ENCODE assay signal across 8 mouse cellular contexts in genomic region chr11:78188331-78189233, GRCm38 (mm10). TPM values are rescaled to one million over a fixed set of nuclear protein-coding genes. Genes with fewer than 3 reads are reported as not detected.
DNase-seq lines count a peak whose midpoint lies in the region; ATAC-seq and TF ChIP-seq lines count a peak whose summit lies in the region.

Gene Rab34 (plus strand): TSS chr11:78188430.

- WGBS in forebrain, embryonic 12.5 days = 1% methylated on average over 77 of the region's 80 CpGs
- under 1% methylated on average over 80 of the region's 80 CpGs for WGBS in heart, embryonic 14.5 days
- WGBS in kidney, embryonic 16.5 days = under 1% methylated on average over 78 of the region's 80 CpGs
- whole genome bisulfite sequencing in liver, embryonic 11.5 days = 2% methylated on average over 80 of the region's 80 CpGs

- H3K4me1 ChIP-seq in forebrain, embryonic 12.5 days = peaks cover 23% of the 10 kb centered on the region
- H3K4me1 ChIP-seq in heart, embryonic 14.5 days (ENCODE audit: control insufficient read depth in 2 of 2, insufficient read depth in 2 of 2, low read length in 2 of 2) = peaks cover 4 to 15% of the 10 kb centered on the region in 2 experiments; a peak in 3 of 4 replicates
- peaks cover 27% of the 10 kb centered on the region for H3K4me1 ChIP-seq in kidney, embryonic 16.5 days (ENCODE audit: insufficient read depth, low read length)
- H3K4me1 ChIP-seq in liver, embryonic 11.5 days (replicated peaks; ENCODE audit: control insufficient read depth, insufficient read depth, low read length) = peaks cover 13% of the 10 kb centered on the region

- H3K36me3 ChIP-seq in forebrain, embryonic 12.5 days (replicated peaks) = peaks cover 30% of the 10 kb centered on the region
- peaks cover 27% of the 10 kb centered on the region for H3K36me3 ChIP-seq in heart, embryonic 14.5 days (ENCODE audit: control insufficient read depth, insufficient read depth, low read length)
- peaks cover 21% of the 10 kb centered on the region for H3K36me3 ChIP-seq in kidney, embryonic 16.5 days (ENCODE audit: insufficient read depth, low read length)
- peaks cover 4% of the 10 kb centered on the region; the same call in 1 of the 2 replicates for H3K36me3 ChIP-seq in liver, embryonic 11.5 days (ENCODE audit: control insufficient read depth, insufficient read depth, low read length)
- H3K36me3 ChIP-seq in myocyte (ENCODE audit: control insufficient read depth, insufficient read depth) = peaks cover 17% of the 10 kb centered on the region

- peak; percentile 66 for TF ChIP-seq POLR2A in myocyte (IDR thresholded peaks at IDR 0.05; ENCODE audit: insufficient read length, low read depth)

- H3K27me3 ChIP-seq in forebrain, embryonic 12.5 days = no peaks in the 10 kb centered on the region
- H3K27me3 ChIP-seq in heart, embryonic 14.5 days (ENCODE audit: control insufficient read depth, insufficient read depth, low read length) = no peaks in the 10 kb centered on the region
- no peaks in the 10 kb centered on the region for H3K27me3 ChIP-seq in kidney, embryonic 16.5 days (ENCODE audit: insufficient read depth, low read length)
- H3K27me3 ChIP-seq in liver, embryonic 11.5 days (replicated peaks; ENCODE audit: control insufficient read depth, insufficient read depth, low read length) = peaks cover 46% of the 10 kb centered on the region
- H3K27me3 ChIP-seq in myocyte (ENCODE audit: control insufficient read depth, insufficient read depth, insufficient read length) = no peaks in the 10 kb centered on the region

- DNase-seq in urinary bladder, adult 18-20 months (ENCODE audit: low spot score in 2 of 2) = peak; percentile 58 to 63
- DNase-seq in urinary bladder, postnatal 10 days (ENCODE audit: low spot score) = no peak
- DNase-seq in liver, embryonic 11.5 days (ENCODE audit: low spot score) = peak; percentile 79
- DNase-seq in thymus, postnatal 4 days = peak; percentile 43

- peak; percentile 77 for ATAC-seq in forebrain, embryonic 12.5 days (ENCODE audit: low FRiP score)
- ATAC-seq in heart, embryonic 14.5 days (ENCODE audit: insufficient number of reproducible peaks, insufficient read depth, low FRiP score, low read depth) = peak; percentile 69
- ATAC-seq in kidney, embryonic 16.5 days (ENCODE audit: low FRiP score, low TSS enrichment) = peak; percentile 84
- ATAC-seq in liver, embryonic 11.5 days (replicated peaks; ENCODE audit: low FRiP score) = peak; percentile 46

- peaks cover 8% of the 10 kb centered on the region for H3K79me2 ChIP-seq in myocyte (ENCODE audit: control insufficient read depth, insufficient read depth)

- peak within 1 kb of the TSS; percentile 19 for H3ac ChIP-seq in myocyte (ENCODE audit: control insufficient read depth, insufficient read length)

- peak within 1 kb of the TSS; percentile 90 for H3K9ac ChIP-seq in forebrain, embryonic 12.5 days
- H3K9ac ChIP-seq in heart, embryonic 14.5 days (ENCODE audit: low read length) = peak within 1 kb of the TSS; percentile 84
- peak within 1 kb of the TSS; percentile 96 for H3K9ac ChIP-seq in kidney, embryonic 16.5 days (replicated peaks; ENCODE audit: low read length)
- peak within 1 kb of the TSS; percentile 72 for H3K9ac ChIP-seq in liver, embryonic 11.5 days (ENCODE audit: low read depth, low read length)

- H3K27ac ChIP-seq in forebrain, embryonic 12.5 days = peak within 1 kb of the TSS; percentile 96
- H3K27ac ChIP-seq in heart, embryonic 14.5 days (replicated peaks in 1 of 2; ENCODE audit: control insufficient read depth in 1 of 2, insufficient read depth in 1 of 2, low read depth in 2 of 2, low read length in 2 of 2) = peak within 1 kb of the TSS; percentile 95 to 97
- H3K27ac ChIP-seq in kidney, embryonic 16.5 days (ENCODE audit: low read length) = peak within 1 kb of the TSS; percentile 100
- peak within 1 kb of the TSS; percentile 73 for H3K27ac ChIP-seq in liver, embryonic 11.5 days (ENCODE audit: low read depth, low read length)

- peak within 1 kb of the TSS; percentile 73 for H3K4me3 ChIP-seq in forebrain, embryonic 12.5 days (replicated peaks)
- peak within 1 kb of the TSS; percentile 56 to 75 for H3K4me3 ChIP-seq in heart, embryonic 14.5 days (ENCODE audit: control insufficient read depth in 1 of 2, insufficient read depth in 1 of 2, low read depth in 1 of 2, low read length in 2 of 2)
- H3K4me3 ChIP-seq in kidney, embryonic 16.5 days (ENCODE audit: low read length) = peak within 1 kb of the TSS; percentile 81
- peak within 1 kb of the TSS; percentile 62 for H3K4me3 ChIP-seq in liver, embryonic 11.5 days (ENCODE audit: low read depth, low read length)
- peak within 1 kb of the TSS; percentile 78 for H3K4me3 ChIP-seq in myocyte

- H3K4me2 ChIP-seq in forebrain, embryonic 12.5 days = peak within 1 kb of the TSS; percentile 63
- peak within 1 kb of the TSS; percentile 64 for H3K4me2 ChIP-seq in heart, embryonic 14.5 days (ENCODE audit: low read length)
- H3K4me2 ChIP-seq in kidney, embryonic 16.5 days (replicated peaks; ENCODE audit: low read depth, low read length) = peak within 1 kb of the TSS; percentile 58
- H3K4me2 ChIP-seq in liver, embryonic 11.5 days = peak within 1 kb of the TSS; percentile 70
- H3K4me2 ChIP-seq in myocyte (ENCODE audit: low read depth) = peak within 1 kb of the TSS; percentile 79

- H3K9me3 ChIP-seq in forebrain, embryonic 12.5 days = no peaks in the 10 kb centered on the region
- no peaks in the 10 kb centered on the region for H3K9me3 ChIP-seq in heart, embryonic 14.5 days (ENCODE audit: control insufficient read depth, low read length)
- no peaks in the 10 kb centered on the region for H3K9me3 ChIP-seq in kidney, embryonic 16.5 days (ENCODE audit: low read length)
- no peaks in the 10 kb centered on the region for H3K9me3 ChIP-seq in liver, embryonic 11.5 days (ENCODE audit: control insufficient read depth, low read length)

TF ChIP-seq in myocyte, 11 proteins besides CTCF, POLR2A, EP300 and RAD21:
- TF ChIP-seq E2F4 (IDR thresholded peaks at IDR 0.05; ENCODE audit: insufficient read depth) (no peak), TCF3 (IDR thresholded peaks at IDR 0.05; ENCODE audit: insufficient read length, low read depth) (no peak), MYOG (IDR thresholded peaks at IDR 0.05; ENCODE audit: control insufficient read depth in 1 of 3, insufficient read depth in 1 of 3, insufficient read length in 2 of 3, low read depth in 2 of 3) (peak in 1 of 3 experiments; percentile 9), POLR2AphosphoS2 (IDR thresholded peaks at IDR 0.05; ENCODE audit: insufficient read length, low read depth) (peak; percentile 71), TCF12 (IDR thresholded peaks at IDR 0.05; ENCODE audit: insufficient read depth, poor library complexity, severe bottlenecking) (no peak), CEBPB (IDR thresholded peaks at IDR 0.05; ENCODE audit: insufficient read depth, poor library complexity, severe bottlenecking) (no peak), USF1 (IDR thresholded peaks at IDR 0.05; ENCODE audit: low read depth) (peak; percentile 47), MAX (IDR thresholded peaks at IDR 0.05; ENCODE audit: low read depth) (no peak), MYOD1 (IDR thresholded peaks at IDR 0.05; ENCODE audit: control insufficient read depth in 1 of 3, insufficient read length in 2 of 3, low read depth in 2 of 3) (peak in 1 of 3 experiments; percentile 24), SRF (IDR thresholded peaks at IDR 0.05; ENCODE audit: control insufficient read depth, insufficient read length, low read depth) (no peak), REST (IDR thresholded peaks at IDR 0.05; ENCODE audit: insufficient read depth, insufficient read length) (no peak)

RNA-seq across cellular contexts. Expression of gene Rab34, which starts in this region (rescaled TPM):
- 44.5 and 49.8 TPM in 2 replicates for polyA plus RNA-seq in forebrain, embryonic 12.5 days (2016; fragmentation: Nextera tagmentation; extraction: Ambion mirVana)
- polyA plus RNA-seq in heart, embryonic 14.5 days (2014; fragmentation: Nextera tagmentation; extraction: Ambion mirVana) = 57.1 and 61.8 TPM in 2 replicates
- polyA plus RNA-seq in kidney, embryonic 16.5 days (2015; fragmentation: Nextera tagmentation; extraction: Ambion mirVana) = 128 and 130 TPM in 2 replicates
- polyA plus RNA-seq in liver, embryonic 11.5 days (2014; fragmentation: Nextera tagmentation; extraction: Ambion mirVana) = 42.6 and 45.3 TPM in 2 replicates
- 88.8 TPM for polyA plus RNA-seq in myocyte (2012; fragmentation: generic; extraction: Trizol)
